Mouse (Mus musculus): ENCODE results near the gene Rasl11b. TPM values are rescaled to one million over a fixed set of nuclear protein-coding genes. Genes with fewer than 3 reads are reported as not detected.

Rasl11b gene
- total RNA-seq, 2 experiments from 2014 or later = 35.8 to 50.2 TPM

DNA sequence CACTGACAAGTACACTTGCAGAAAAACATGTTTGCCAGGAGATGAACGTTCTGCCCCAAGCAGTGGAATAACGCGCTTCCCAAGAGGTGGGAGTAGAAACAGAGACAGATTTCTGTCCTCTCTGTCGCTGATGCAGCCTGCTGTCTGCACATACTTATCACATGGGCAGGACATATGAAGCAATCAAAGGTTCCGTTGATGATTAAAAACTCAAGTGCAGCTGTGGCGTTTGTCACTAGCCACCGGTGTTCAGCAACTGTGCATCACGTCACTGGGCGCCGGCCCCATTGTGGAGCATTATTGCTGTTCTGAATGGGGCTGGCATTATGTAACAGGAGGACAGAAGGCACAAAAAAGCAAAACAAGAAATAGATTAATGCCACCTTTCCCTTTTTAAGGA lies 12.0 kb upstream of the Rasl11b start:
- DNase-seq (ENCODE audit: low spot score) = no peak
- intact Hi-C loops (cut with DNase I) = no loop called here

DNA sequence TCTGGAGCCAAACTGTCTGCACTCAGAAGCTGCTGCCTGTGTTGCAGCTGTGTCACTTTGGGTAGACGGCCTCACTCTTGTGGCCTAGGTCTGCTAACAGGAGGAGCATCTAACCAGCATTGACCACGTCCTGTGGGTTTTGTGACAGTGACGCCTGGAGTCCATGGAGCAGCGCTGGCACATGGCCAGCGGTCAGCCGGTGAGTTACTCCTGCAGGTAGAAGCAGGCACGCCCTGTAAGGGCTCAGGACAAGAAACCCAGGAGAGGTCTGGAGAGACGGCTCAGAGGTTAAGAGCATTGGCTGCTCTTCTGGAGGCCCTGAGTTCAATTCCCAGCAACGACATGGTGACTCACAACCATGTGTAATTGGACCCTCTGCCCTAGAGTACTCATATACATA lies 10.5 kb upstream of the Rasl11b start:
- no peak for DNase-seq (ENCODE audit: low spot score)
- intact Hi-C loops (cut with DNase I) = no loop called here

DNA sequence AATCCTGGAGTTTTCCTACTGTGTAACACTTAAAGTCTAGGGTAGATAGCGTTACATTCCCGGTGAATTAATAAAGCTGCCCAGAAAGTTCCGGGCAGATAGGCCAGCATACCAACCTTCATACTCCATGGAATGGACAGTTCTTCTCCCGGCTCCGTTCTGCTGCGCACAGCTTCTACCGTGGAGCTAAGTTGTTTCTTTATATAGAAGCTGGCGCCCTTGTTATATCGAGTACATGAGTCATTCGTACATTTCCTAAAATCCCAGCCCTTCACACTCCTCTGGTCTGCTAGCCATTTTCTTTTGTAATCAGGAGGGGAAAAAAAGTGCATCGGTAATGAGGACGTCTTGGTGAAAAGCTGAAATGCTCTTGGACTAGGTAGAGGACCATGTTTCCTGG lies 7.0 kb upstream of the Rasl11b start:
- intact Hi-C loops (cut with DNase I) = no loop called here
- DNase-seq (ENCODE audit: low spot score) = no peak

DNA sequence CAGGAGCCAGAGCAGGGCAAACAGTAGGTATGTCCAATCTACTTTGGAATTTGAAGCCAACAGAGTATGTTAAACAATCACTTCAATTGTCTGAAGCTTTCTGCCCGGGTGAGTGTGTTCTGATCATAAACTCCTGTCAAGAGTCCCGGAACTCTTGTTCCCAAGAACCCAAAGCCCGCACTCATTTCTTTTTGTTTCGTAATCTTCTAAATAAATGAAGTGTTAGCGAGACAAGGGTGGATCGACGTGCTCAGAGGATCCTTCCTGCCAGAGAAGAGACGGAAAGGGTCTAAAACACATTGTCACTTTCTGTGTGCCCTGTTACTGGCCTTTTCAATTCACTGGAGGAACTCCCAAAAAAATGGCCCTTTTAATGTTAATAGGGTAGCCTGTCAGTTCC lies 6.2 kb upstream of the Rasl11b start:
- DNase-seq (ENCODE audit: low spot score) = no peak
- intact Hi-C loops (cut with DNase I) = no loop called here

DNA sequence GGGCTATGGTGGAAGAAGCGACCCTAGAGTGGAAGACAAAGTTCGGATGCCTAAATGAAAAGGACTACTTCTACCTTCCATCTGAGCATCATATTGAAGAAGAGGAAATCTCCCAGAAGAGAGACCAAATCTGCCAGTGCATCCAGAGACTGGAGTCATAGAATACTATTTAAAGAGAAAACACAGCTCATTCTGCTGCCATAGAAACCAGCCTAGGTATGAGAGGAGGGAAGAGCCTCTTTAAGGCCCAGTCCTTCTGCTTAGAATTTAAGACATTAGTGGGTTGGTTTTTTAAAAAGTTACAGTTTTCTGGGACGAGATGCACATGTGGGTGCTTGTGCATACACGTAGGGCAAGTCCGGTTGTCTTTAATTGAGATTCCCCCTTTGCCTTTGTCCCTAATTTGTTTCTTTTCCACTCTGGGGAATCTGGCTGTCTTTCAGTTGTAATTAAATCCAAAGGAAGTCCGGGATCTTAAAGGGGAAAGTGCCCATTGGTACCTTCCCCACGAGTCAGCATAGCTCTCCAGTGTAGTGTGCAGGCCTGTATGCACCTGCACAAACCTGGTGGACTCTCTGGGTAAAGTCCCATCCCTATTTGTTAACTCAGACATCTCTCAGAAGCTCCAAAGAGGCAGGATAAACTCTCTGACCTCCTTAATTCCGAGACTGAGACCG lies 5.5 kb upstream of the Rasl11b start:
- DNase-seq (ENCODE audit: low spot score) = no peak
- intact Hi-C loops (cut with DNase I) = loop anchor here (10.0 kb wide), 1 partner anchor 185 kb away; no protein-coding TSS in a partner anchor

DNA sequence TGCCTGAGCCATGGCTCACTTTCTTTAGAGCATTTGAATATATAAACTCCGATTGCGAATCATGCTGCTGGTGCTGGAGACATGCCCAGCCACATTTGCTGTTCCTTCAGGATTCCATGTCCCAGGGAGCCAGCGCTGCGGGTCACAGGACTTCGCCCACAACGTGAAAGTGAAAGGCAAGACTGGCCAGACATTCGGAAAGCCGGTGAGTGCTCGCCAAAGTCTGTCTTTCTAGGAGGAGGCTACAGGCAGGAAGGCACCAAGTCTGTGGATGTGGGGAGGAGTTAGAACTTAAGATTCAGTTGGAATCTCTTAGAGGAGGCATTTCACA lies 5.0 kb upstream of the Rasl11b start:
- peak; percentile 37 for DNase-seq (ENCODE audit: low spot score)
- intact Hi-C loops (cut with DNase I) = loop anchor here (10.0 kb wide), 1 partner anchor 185 kb away; no protein-coding TSS in a partner anchor

DNA sequence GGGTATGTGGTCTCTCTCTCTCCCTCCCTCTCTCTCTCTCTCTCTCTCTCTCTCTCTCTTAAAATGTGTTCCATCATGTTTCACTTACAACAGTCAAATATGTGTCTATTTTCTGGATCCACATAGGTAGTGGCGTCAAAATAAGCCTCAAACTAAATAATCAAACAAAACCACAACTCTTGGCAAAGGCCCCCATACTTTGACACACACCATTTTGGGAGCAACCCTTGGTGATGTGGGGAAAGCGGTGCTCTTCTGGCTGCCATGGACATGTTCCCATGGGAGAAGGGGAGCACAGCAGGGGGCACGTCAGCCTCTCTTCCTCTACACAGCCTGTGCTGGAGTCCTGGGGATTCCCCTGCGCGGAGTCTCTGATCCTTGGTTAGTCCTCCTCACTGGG lies 4.2 kb upstream of the Rasl11b start:
- DNase-seq (ENCODE audit: low spot score) = no peak
- intact Hi-C loops (cut with DNase I) = loop anchor here (10.0 kb wide), 1 partner anchor 186 kb away; no protein-coding TSS in a partner anchor

DNA sequence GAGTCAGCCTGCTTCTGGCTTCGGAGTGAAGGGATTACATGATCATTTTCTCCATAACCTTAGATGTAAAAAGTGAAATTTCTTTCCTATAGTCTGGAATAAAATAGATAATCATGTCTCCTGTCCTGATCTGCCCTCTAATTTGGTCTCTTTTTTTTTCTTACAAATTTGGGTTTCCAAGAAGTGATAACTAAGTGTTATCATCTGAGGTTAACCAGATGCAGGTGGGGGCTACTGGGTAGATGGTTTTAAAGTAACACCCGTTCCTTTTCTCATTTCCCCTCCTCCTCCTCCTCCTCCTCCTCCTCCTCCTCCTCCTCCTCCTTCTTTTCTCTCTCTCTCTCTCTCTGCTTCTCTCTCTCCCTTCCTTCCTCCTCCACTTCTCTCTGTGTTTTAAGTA lies 2.1 kb upstream of the Rasl11b start:
- DNase-seq (ENCODE audit: low spot score) = no peak
- intact Hi-C loops (cut with DNase I) = loop anchor here (10.0 kb wide), 1 partner anchor 188 kb away; no protein-coding TSS in a partner anchor

DNA sequence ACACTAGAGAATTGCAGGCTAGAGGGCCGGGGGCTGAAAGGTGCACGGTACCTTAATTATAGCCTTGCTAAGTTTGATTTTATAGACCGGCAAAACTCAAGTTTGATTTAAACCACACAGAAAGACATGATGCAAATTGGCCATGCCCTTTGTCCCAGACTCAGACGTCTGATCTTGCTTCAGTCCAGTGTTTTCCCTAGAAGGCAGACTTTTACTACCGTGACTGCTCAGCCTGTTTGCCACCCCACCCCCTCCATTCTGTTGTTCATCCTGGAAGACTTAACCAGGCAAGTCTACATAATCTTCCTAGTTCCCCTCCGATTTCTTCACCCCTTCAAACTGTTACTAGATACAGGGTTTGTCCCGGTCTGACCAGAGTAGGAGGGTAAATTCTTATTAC lies 1.5 kb upstream of the Rasl11b start:
- intact Hi-C loops (cut with DNase I) = loop anchor here (2.0 to 10.0 kb wide), 2 partner anchors 21 to 189 kb away; no protein-coding TSS in a partner anchor
- DNase-seq (ENCODE audit: low spot score) = no peak

DNA sequence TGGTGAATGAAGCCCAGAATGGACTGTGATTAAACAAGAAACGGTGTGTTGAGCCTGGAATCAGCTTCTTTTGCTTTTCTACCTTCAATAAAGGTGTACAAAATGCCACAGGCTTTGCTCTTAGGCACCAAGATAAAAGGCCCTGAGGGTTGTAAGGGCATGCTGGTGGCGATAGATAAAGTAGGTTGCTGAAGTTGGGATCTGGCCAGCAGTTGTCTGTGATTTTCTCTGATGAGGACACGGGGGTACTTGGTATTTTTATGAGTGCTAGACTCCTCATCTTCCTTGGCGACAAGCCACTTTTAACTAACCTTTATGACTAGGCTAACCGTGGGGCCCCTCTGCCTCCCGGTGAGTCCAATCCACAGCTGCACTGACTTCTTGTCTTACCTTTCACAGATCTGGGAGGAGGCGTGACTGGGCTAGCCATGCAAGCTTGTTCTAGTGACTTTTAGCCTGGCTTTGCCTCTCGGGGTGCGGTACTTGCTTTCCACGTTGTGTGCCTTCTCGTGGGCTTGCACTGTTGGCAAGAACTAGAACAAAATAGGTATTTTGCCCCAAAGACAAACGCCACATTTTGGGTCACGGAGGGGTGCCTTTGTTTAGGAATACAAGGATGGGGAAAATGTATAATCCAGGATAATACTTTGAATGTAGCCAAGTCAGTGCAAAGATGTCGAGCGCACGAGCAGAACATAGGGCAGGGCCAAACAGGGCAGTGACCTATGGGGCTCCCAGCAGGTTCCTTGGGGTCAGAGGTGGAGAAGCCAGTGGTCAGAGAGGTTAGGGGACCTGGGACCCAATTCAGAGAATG lies 852 bp upstream of the Rasl11b start:
- intact Hi-C loops (cut with DNase I) = loop anchor here (2.0 to 10.0 kb wide), 2 partner anchors 21 to 189 kb away; no protein-coding TSS in a partner anchor
- DNase-seq (ENCODE audit: low spot score) = no peak

DNA sequence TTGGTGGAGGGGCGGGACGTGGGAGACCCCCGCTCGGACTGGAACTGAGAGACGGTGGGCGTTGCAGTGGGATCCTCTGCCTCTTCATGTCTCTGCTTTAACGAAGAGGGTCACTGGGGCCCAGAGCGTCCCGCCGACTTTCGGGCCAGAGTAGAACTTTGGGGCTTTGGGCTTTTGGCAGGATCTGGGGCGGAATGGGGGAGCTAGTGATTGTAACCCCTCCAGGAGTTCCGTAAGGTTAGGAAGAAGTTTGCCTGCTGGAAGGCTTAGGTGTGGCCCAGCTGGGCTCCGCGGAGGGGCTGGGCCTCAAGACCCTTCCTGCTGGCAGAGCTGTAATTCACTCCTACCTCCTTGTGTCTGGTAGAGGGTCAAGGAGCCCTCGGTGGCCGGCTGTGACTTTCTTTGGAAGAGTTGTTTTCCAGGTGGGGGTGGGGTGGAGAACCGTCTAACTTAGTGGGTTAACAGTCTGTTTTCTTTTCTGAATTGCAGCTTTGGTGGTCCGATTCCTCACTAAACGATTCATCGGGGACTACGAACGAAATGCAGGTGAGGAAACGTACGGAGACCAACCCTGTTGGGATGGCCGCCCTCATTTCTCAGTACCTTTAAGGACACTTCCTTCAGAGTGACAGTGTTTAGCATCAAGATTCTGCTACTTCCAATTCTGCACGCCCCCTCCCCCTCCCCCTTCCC lies 674 bp downstream of the Rasl11b start:
- no peak for DNase-seq (ENCODE audit: low spot score)
- intact Hi-C loops (cut with DNase I) = loop anchor here (1.0 to 10.0 kb wide), 7 partner anchors 23 to 191 kb away; partner anchors contain the start of gene Usp46

DNA sequence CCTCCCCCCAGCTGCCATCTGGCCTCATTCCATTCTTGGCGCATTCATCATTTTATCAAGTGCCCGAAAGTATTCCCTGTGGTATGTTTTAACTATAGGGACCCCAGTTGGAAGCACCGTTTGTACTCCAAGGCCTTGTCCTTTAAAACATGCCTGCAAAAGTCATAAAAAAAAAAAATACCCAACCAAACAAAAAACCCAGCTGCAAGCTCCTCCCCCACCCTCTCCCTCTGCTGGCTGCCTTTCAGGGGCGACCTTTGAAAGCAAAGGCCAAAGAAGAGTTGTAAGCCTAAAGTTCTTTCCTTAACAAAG lies 1.2 kb downstream of the Rasl11b start:
- intact Hi-C loops (cut with DNase I) = loop anchor here (2.0 to 10.0 kb wide), 5 partner anchors 49 to 191 kb away; partner anchors contain the start of gene Usp46
- no peak for DNase-seq (ENCODE audit: low spot score)

DNA sequence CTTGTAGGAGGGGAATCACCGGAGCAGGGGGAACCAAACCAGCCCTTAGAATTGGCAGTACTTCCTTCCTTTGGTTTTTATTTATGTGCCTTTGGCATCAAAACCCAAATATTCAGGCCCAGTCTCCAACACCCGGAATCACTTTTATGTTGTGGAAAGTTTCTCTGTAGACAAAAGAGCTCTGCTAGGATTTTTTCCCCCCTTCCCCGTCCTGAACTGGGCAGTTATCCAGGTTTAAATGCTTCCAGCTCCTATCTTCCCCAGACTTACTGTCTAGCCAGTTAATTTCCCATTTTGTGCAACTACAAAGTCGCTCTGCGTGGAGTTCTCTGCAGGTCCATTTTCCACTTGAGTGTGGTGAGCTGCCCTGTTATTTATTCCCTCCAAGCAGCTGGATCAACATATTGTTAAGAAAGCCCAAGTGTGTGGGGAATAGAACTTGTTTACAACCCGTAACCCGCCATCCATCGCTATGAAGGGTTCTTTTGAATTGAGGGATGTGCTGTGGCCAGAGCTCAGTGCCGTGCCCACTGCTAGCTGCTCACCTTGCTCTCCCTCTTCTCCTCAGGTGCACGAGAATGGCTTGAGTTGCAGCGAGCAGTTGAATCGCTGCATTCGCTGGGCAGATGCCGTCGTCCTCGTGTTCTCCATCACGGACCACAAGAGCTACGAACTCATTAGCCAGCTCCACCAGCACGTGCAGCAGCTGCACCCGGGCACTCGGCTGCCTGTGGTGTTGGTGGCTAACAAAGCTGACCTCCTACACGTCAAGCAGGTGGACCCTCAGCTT lies 2.6 kb downstream of the Rasl11b start:
- intact Hi-C loops (cut with DNase I) = loop anchor here (2.0 to 10.0 kb wide), 5 partner anchors 50 to 193 kb away; partner anchors contain the start of gene Usp46
- no peak for DNase-seq (ENCODE audit: low spot score)

DNA sequence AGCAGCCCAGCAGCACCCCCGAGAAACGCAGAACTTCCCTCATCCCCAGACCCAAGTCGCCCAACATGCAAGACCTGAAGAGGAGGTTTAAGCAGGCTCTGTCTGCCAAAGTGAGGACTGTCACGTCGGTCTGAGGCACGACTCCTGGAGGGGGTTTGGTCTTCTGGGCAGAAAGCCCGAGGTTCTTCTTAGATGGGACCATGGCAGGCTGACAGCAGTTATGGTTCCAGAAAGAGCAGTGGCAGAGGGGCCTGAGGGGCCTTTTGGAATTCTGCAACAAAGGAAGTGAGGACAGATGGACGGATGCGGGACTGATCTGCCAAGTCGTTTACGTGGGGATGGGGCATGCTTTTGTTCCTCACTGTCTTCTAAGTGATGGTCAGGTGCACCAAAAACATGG lies 3.4 kb downstream of the Rasl11b start:
- intact Hi-C loops (cut with DNase I) = loop anchor here (5.0 to 10.0 kb wide), 4 partner anchors 51 to 194 kb away; no protein-coding TSS in a partner anchor
- DNase-seq (ENCODE audit: low spot score) = no peak

DNA sequence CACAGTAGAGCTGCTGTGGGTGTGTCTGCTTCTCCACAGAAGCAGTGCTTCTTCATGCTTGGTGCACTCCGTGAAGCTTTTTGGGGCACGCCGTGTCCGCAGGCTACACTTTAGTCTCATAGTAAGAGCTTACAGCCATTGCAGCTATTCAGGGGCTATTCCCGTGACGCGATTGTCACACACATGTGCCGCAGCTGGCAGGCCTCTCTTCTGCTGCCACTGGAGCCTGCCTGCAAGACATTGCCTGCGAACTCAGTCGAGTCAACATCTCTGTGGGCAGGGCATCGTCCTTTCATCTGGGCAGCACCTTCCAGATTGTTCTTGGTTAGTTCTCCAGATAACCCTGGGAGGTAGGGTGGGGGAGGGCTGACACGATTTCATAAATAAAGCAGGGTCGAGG lies 4.7 kb downstream of the Rasl11b start:
- intact Hi-C loops (cut with DNase I) = loop anchor here (5.0 to 10.0 kb wide), 4 partner anchors 52 to 195 kb away; no protein-coding TSS in a partner anchor
- no peak for DNase-seq (ENCODE audit: low spot score)

DNA sequence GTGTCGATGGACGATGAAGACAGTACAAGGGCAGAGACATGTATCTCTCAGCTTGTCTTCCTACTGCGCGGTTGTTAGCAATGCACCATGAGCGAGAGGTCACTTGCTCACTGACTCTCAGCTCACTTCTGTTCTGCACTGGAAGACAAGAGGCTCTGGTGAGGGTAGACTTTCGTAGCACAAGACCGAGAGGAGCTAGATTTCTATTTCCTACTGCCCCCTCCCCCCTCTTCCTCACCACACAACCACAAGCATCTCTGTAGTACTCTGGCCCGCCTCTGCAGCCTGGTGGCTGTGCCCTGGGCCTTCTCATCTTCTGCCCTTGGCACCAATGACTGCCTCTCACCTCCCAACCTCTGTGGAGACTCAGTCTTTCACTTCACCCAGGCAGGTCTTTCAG lies 5.4 kb downstream of the Rasl11b start:
- intact Hi-C loops (cut with DNase I) = no loop called here
- no peak for DNase-seq (ENCODE audit: low spot score)

DNA sequence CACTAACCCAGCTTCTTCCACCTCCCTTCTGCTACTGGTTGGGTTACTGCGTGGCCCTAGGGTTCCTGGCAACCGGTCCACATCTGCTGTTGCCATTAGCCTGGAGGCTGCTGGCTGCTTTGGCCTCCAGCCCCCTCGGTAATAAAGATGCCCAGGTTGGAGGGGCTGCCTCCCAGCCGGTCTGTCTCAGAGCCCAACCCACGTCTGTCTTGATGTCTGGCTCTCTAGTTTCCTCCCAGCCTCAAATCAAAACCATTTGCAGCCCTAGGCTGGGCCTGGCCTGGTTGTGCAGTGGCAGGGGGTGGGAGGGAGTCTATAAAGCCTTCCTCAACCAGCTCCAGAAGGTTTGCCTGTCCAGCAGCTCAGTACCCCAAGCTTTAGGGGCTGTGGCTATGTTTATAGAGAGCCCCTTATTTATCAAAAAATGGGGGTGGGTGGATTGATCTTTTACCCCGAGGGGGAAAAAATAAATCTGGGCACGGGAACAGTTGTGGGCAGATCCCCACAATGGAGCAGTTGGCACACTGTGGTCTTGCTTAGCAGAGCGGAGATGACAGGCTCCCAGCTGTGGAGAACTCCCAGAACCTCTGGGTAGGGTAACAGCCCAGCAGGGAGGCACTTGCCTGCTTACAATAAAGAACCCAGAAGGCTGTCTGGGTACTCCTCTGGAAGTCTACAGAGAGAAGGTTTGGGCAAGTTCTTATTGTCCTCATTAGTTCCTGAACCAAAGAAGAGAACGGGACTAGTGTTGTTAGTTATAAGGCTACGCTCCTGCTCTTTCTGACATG lies 6.7 kb downstream of the Rasl11b start:
- intact Hi-C loops (cut with DNase I) = no loop called here
- no peak for DNase-seq (ENCODE audit: low spot score)

DNA sequence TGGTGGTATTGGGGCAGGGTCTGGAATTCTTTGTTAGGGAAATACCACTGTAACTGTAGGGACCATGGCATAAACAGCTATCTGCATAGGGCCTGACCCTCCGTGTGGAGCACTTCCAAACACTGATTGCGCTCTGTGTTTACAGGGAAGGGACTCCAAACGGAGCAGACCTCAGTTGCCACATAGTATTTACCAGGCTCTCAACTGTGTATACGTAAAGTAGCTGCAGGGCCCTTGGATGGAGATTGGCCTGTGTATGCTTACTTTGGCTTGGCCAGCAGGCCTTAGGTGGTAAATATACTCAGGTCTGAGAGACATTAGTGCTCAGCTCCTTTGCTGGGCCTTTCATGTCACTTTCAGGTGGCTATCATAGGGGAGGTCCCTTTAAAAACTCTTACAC lies 7.4 kb downstream of the Rasl11b start:
- intact Hi-C loops (cut with DNase I) = no loop called here
- DNase-seq (ENCODE audit: low spot score) = no peak

DNA sequence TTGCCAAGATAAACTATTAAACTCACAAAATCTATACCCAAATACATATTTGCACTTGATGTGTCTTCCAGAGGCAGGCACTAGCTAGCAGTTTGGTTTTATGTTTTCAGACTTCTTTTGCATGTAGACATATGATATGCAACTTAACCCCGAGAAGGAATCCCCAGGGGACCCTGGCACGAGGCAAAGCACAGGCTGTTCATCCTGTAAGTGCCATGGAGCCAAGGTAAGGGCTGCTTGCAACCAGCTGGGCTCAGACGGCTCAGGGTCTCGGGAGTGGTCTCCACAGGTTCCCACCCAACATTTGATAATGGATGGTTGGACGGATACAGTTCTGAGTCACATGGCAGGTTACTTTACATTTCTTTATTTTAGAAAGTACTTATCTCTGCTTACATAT lies 9.4 kb downstream of the Rasl11b start:
- no peak for DNase-seq (ENCODE audit: low spot score)
- intact Hi-C loops (cut with DNase I) = no loop called here

Data from heart, postnatal 25 days (tissue).